12 mouse cellular contexts compared by ENCODE assay signal in genomic region chr4:94554955-94555494, GRCm38 (mm10). TPM values are rescaled to one million over a fixed set of nuclear protein-coding genes. Genes with fewer than 3 reads are reported as not detected.
DNase-seq lines count a peak whose midpoint lies in the region; ATAC-seq and TF ChIP-seq lines count a peak whose summit lies in the region.
"Had no signal": no experiment of that assay in that cellular context is flagged by ENCODE, and none has a peak within 500 bp of the region (broad histone marks: within the 10 kb centered on the region; RNA-seq: fewer than 3 reads in every experiment).

No protein-coding gene starts in this region.

- no peak for DNase-seq in stomach, postnatal 0 days (ENCODE audit: low spot score)
- no peak for DNase-seq in liver, embryonic 11.5 days (ENCODE audit: low spot score)
- no peak for DNase-seq in embryo, embryonic 10 days (ENCODE audit: low spot score)
- no peak for DNase-seq in layer of hippocampus, adult 11-12 months (ENCODE audit: low spot score)
- no peak for DNase-seq in urinary bladder, postnatal 36 days (ENCODE audit: low spot score in 2 of 2)
- DNase-seq: kidney, adult 8-10 months; lung, adult 18-20 months; right cerebral cortex, postnatal 4 days had no signal

- 90% methylated on average over 5 of the region's 5 CpGs for WGBS in stomach, embryonic 14.5 days
- 89% methylated on average over 5 of the region's 5 CpGs for WGBS in stomach, postnatal 0 days
- WGBS in liver, embryonic 11.5 days: 79% methylated on average over 5 of the region's 5 CpGs

- no peak for TF ChIP-seq EP300 in stomach, postnatal 0 days (optimal IDR thresholded peaks at IDR 0.05)

- no peak for TF ChIP-seq CTCF in stomach, postnatal 0 days (IDR thresholded peaks at IDR 0.05; ENCODE audit: low read depth)

- peak overlapping the region; percentile 100 for H3K4me3 ChIP-seq in erythroblast, embryonic 14.5 days (replicated peaks)
- 0 out of 2 replicates have a peak overlapping the region, but pooled peaks have one; percentile 87 for H3K4me3 ChIP-seq in stomach, embryonic 14.5 days (ENCODE audit: low read depth, low read length)
- no peak overlapping the region for H3K4me3 ChIP-seq in stomach, postnatal 0 days (ENCODE audit: low read depth, low read length)
- H3K4me3 ChIP-seq in liver, embryonic 11.5 days (ENCODE audit: low read depth, low read length): peak overlapping the region; percentile 98

- no peak overlapping the region for H3K4me2 ChIP-seq in stomach, embryonic 14.5 days (replicated peaks; ENCODE audit: low read depth, low read length)
- H3K4me2 ChIP-seq in stomach, postnatal 0 days (replicated peaks; ENCODE audit: low read depth): no peak overlapping the region
- H3K4me2 ChIP-seq in liver, embryonic 11.5 days: peak overlapping the region; percentile 80

- no peak for ATAC-seq in erythroblast, adult 5-6 weeks (replicated peaks; ENCODE audit: low FRiP score, poor library complexity, severe bottlenecking)
- ATAC-seq in stomach, embryonic 14.5 days (ENCODE audit: insufficient number of reproducible peaks, insufficient read depth, low FRiP score, low read depth): no peak
- no peak for ATAC-seq in stomach, postnatal 0 days (ENCODE audit: low FRiP score, low TSS enrichment)
- ATAC-seq in liver, embryonic 11.5 days (replicated peaks; ENCODE audit: low FRiP score): 0 out of 2 replicates have a peak, but pooled peaks have one; percentile 47

- no peak overlapping the region for H3K27ac ChIP-seq in stomach, embryonic 14.5 days (ENCODE audit: low read length)
- no peak overlapping the region for H3K27ac ChIP-seq in stomach, postnatal 0 days (replicated peaks)
- no peak overlapping the region for H3K27ac ChIP-seq in liver, embryonic 11.5 days (ENCODE audit: low read depth, low read length)

- no peak overlapping the region for H3K9ac ChIP-seq in stomach, embryonic 14.5 days (replicated peaks; ENCODE audit: low read depth, low read length)
- H3K9ac ChIP-seq in stomach, postnatal 0 days (ENCODE audit: low read length): no peak overlapping the region
- no peak overlapping the region for H3K9ac ChIP-seq in liver, embryonic 11.5 days (ENCODE audit: low read depth, low read length)

- H3K4me1 ChIP-seq in erythroblast, embryonic 14.5 days (ENCODE audit: control insufficient read depth): peaks cover 18% of the 10 kb centered on the region
- 0 out of 2 replicates have a peak, but pooled peaks cover 9% of the 10 kb centered on the region for H3K4me1 ChIP-seq in stomach, embryonic 14.5 days (ENCODE audit: control insufficient read depth, insufficient read depth, low read length)
- H3K4me1 ChIP-seq in stomach, postnatal 0 days (replicated peaks; ENCODE audit: control insufficient read depth, insufficient read depth): no peaks in the 10 kb centered on the region
- peaks cover 4% of the 10 kb centered on the region; the same call in 1 of the 2 replicates for H3K4me1 ChIP-seq in liver, embryonic 11.5 days (replicated peaks; ENCODE audit: control insufficient read depth, insufficient read depth, low read length)

- H3K27me3 ChIP-seq in erythroblast, embryonic 14.5 days (ENCODE audit: control insufficient read depth): no peaks in the 10 kb centered on the region
- H3K27me3 ChIP-seq in stomach, embryonic 14.5 days (ENCODE audit: control insufficient read depth, insufficient read depth, low read length): no peaks in the 10 kb centered on the region
- no peaks in the 10 kb centered on the region for H3K27me3 ChIP-seq in stomach, postnatal 0 days (ENCODE audit: control insufficient read depth, insufficient read depth, low read length)
- no peaks in the 10 kb centered on the region for H3K27me3 ChIP-seq in liver, embryonic 11.5 days (replicated peaks; ENCODE audit: control insufficient read depth, insufficient read depth, low read length)

- no peaks in the 10 kb centered on the region for H3K9me3 ChIP-seq in erythroblast, embryonic 14.5 days (ENCODE audit: control insufficient read depth, low read length)
- H3K9me3 ChIP-seq in stomach, embryonic 14.5 days (ENCODE audit: control insufficient read depth, low read depth, low read length): no peaks in the 10 kb centered on the region
- H3K9me3 ChIP-seq in stomach, postnatal 0 days (ENCODE audit: control insufficient read depth, low read length): no peaks in the 10 kb centered on the region
- H3K9me3 ChIP-seq in liver, embryonic 11.5 days (ENCODE audit: control insufficient read depth, low read length): no peaks in the 10 kb centered on the region

- peaks cover 12% of the 10 kb centered on the region for H3K36me3 ChIP-seq in erythroblast, embryonic 14.5 days (ENCODE audit: control insufficient read depth)
- peaks cover 4% of the 10 kb centered on the region; the same call in 1 of the 2 replicates for H3K36me3 ChIP-seq in stomach, embryonic 14.5 days (ENCODE audit: control insufficient read depth, insufficient read depth, low read length)
- no peaks in the 10 kb centered on the region for H3K36me3 ChIP-seq in stomach, postnatal 0 days (ENCODE audit: control insufficient read depth, insufficient read depth, low read length)
- H3K36me3 ChIP-seq in liver, embryonic 11.5 days (ENCODE audit: control insufficient read depth, insufficient read depth, low read length): no peaks in the 10 kb centered on the region

RNA-seq across cellular contexts. Expression of gene Gm10306, which starts 1.3 kb away (rescaled TPM):
- polyA plus RNA-seq in erythroblast, embryonic 14.5 days (2012): not detected in 2 replicates
- total RNA-seq in erythroblast, adult 5-6 weeks (2015; ENCODE audit: low replicate concordance): not detected in 2 replicates
- not detected in 2 replicates for total RNA-seq in erythroblast, adult 5-6 weeks (2017; ENCODE audit: low replicate concordance)
- 0.88 TPM in 1 of 2 replicates, not detected in the other for polyA plus RNA-seq in stomach, embryonic 14.5 days (2014; fragmentation: Nextera tagmentation; extraction: Ambion mirVana)
- polyA plus RNA-seq in stomach, postnatal 0 days (2015; fragmentation: Nextera tagmentation; extraction: Ambion mirVana): 0.21 and 0.30 TPM in 2 replicates
- polyA plus RNA-seq in liver, embryonic 11.5 days (2014; fragmentation: Nextera tagmentation; extraction: Ambion mirVana): not detected in 2 replicates
- total RNA-seq: adrenal gland, postnatal 4 days had no signal

RNA-seq across cellular contexts. Expression of gene Caap1, which starts 1.6 kb away (rescaled TPM):
- polyA plus RNA-seq in erythroblast, embryonic 14.5 days (2012): 0.28 and 0.37 TPM in 2 replicates
- total RNA-seq in erythroblast, adult 5-6 weeks (2015; ENCODE audit: low replicate concordance): 5.8 and 6.3 TPM in 2 replicates
- total RNA-seq in erythroblast, adult 5-6 weeks (2017; ENCODE audit: low replicate concordance): 6.4 and 8.9 TPM in 2 replicates
- 19.6 and 22.6 TPM in 2 replicates for polyA plus RNA-seq in stomach, embryonic 14.5 days (2014; fragmentation: Nextera tagmentation; extraction: Ambion mirVana)
- 10.8 and 11.2 TPM in 2 replicates for polyA plus RNA-seq in stomach, postnatal 0 days (2015; fragmentation: Nextera tagmentation; extraction: Ambion mirVana)
- 24.2 TPM in 2 replicates for polyA plus RNA-seq in liver, embryonic 11.5 days (2014; fragmentation: Nextera tagmentation; extraction: Ambion mirVana)

RNA-seq across cellular contexts. Expression of gene Plaa, which starts 48.0 kb away (rescaled TPM):
- 1.6 TPM in 2 replicates for polyA plus RNA-seq in erythroblast, embryonic 14.5 days (2012)
- total RNA-seq in erythroblast, adult 5-6 weeks (2015; ENCODE audit: low replicate concordance): 14.4 and 19.0 TPM in 2 replicates
- 26.2 and 28.3 TPM in 2 replicates for total RNA-seq in erythroblast, adult 5-6 weeks (2017; ENCODE audit: low replicate concordance)
- 64.6 and 66.7 TPM in 2 replicates for polyA plus RNA-seq in stomach, embryonic 14.5 days (2014; fragmentation: Nextera tagmentation; extraction: Ambion mirVana)
- polyA plus RNA-seq in stomach, postnatal 0 days (2015; fragmentation: Nextera tagmentation; extraction: Ambion mirVana): 38.2 and 38.6 TPM in 2 replicates
- polyA plus RNA-seq in liver, embryonic 11.5 days (2014; fragmentation: Nextera tagmentation; extraction: Ambion mirVana): 77.1 and 81.1 TPM in 2 replicates

RNA-seq across cellular contexts. Expression of gene Ift74, which starts 59.3 kb away (rescaled TPM):
- polyA plus RNA-seq in erythroblast, embryonic 14.5 days (2012): not detected in 2 replicates
- total RNA-seq in erythroblast, adult 5-6 weeks (2015; ENCODE audit: low replicate concordance): 0.38 and 3.3 TPM in 2 replicates
- 2.5 and 2.8 TPM in 2 replicates for total RNA-seq in erythroblast, adult 5-6 weeks (2017; ENCODE audit: low replicate concordance)
- polyA plus RNA-seq in stomach, embryonic 14.5 days (2014; fragmentation: Nextera tagmentation; extraction: Ambion mirVana): 35.7 and 38.6 TPM in 2 replicates
- 13.7 and 14.8 TPM in 2 replicates for polyA plus RNA-seq in stomach, postnatal 0 days (2015; fragmentation: Nextera tagmentation; extraction: Ambion mirVana)
- polyA plus RNA-seq in liver, embryonic 11.5 days (2014; fragmentation: Nextera tagmentation; extraction: Ambion mirVana): 14.8 and 15.0 TPM in 2 replicates

Comparison
In these comparisons a context has a peak if more than half of its experiments do, and no peak if none do; other contexts are left out.
1. RNA of gene Plaa, which starts 48.0 kb away (polyA plus RNA-seq): 77.1 to 81.1 TPM in liver, embryonic 11.5 days, 64.6 to 66.7 TPM in stomach, embryonic 14.5 days and 38.2 to 38.6 TPM in stomach, postnatal 0 days; 1.6 TPM in erythroblast, embryonic 14.5 days; every median in the first group is over 10 times any median in the second.